Mouse (Mus musculus) midbrain, embryonic 14.5 days (tissue): ENCODE measurements at regions not wholly inside any gene's neighbourhood (a gene's known extent, or its start where the extent isn't known, plus 50 kb on each side); places are given as distances from the start of the nearest gene placed in this dataset.

Experiments
- ATAC-seq: fragments of 200-750 bp; cut with Nextera tagmentation; 2 replicates; pipeline ENCODE4 v1.8.0; 2017; ENCODE audit warnings: moderate number of reproducible peaks, moderate library complexity; ENCODE audit not compliant: low FRiP score, low TSS enrichment
- DNase-seq: peaks from one replicate; pipeline ENCODE4 v3.0.0-alpha.2; 2015
- H3K27ac ChIP-seq: fragments of 300-500 bp; sonication (generic); replicated peaks from 2 replicates; pipeline ENCODE4 v1.5.1; 2014; ENCODE audit warnings: mild to moderate bottlenecking, low read depth, low read length, moderate library complexity
- H3K27me3 ChIP-seq: fragments of 300-500 bp; sonication (generic); 2 replicates; pipeline ENCODE4 v1.6.1; 2014; ENCODE audit warnings: low read length, control low read depth, mixed read lengths; ENCODE audit not compliant: control insufficient read depth, insufficient read depth
- H3K36me3 ChIP-seq: fragments of 300-500 bp; sonication (generic); 2 replicates; pipeline ENCODE4 v1.6.1; 2014; ENCODE audit warnings: low read length, control low read depth; ENCODE audit not compliant: control insufficient read depth, insufficient read depth
- H3K4me1 ChIP-seq: fragments of 300-500 bp; sonication (generic); 2 replicates; pipeline ENCODE4 v1.6.1; 2014; ENCODE audit warnings: mild to moderate bottlenecking, antibody characterized with exemption, low read length, control low read depth; ENCODE audit not compliant: control insufficient read depth, insufficient read depth
- H3K4me2 ChIP-seq: fragments of 300-500 bp; sonication (generic); 2 replicates; pipeline ENCODE4 v1.6.1; 2014; ENCODE audit warnings: mild to moderate bottlenecking, low read length, moderate library complexity
- H3K4me3 ChIP-seq: fragments of 300-500 bp; sonication (generic); replicated peaks from 2 replicates; pipeline ENCODE4 v1.5.1; 2014; ENCODE audit warnings: low read depth, low read length
- H3K9ac ChIP-seq: fragments of 300-500 bp; sonication (generic); replicated peaks from 2 replicates; pipeline ENCODE4 v1.6.1; 2014; ENCODE audit warnings: mild to moderate bottlenecking, low read length, moderate library complexity
- H3K9me3 ChIP-seq: fragments of 300-500 bp; sonication (generic); 2 replicates; pipeline ENCODE4 v1.6.1; 2016; ENCODE audit warnings: low read length, control low read depth, mixed read lengths; ENCODE audit not compliant: control insufficient read depth
- WGBS: fragments of 180-500 bp; shearing (Covaris S2); extraction: QIAGEN DNeasy Blood & Tissue Kit; methylation state at CpG from one replicate; pipeline ENCODE4 v1.1.7; 2014; 5-methylcytosine and 5-hydroxymethylcytosine counted together

DNA sequence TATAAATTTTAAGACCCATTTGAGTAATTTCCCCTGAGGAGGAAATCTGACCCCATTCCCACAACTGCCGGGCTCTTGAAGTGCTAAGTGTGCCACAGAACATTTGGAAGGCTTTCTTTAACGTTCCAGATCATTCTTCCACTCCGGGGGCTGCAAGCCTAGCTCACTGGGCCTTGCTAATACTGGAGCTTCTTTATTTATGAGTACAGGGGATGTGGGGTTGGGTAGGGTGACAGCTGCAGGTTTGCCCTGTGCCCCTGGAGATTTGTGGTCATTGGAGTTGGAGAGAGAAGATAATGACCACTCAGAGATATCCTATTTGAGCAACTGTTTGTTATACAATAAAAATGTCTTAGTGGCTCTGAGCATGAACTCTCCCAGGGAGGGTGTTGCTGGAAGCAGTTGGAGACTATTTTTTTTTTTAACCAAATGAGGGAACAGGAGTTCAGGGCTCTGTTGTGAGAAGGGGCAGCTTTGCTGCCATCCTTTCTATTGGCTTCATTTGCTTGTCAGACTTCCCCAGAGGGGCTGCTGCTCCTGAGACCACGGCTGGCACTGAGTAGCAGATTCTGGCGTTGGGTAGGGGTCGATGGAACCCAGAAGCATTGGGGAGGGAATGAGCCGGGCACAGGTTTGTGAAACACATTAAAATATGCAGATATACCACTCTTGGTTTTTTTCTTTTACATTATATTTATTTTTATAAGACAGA lies 249.0 kb downstream of the Ttll7 start:
- Histone ChIP-seq H3K4me2 (no peak overlapping the region), H3K9me3 (no peaks in the 10 kb centered on the region), H3K4me3 (no peak overlapping the region), H3K27me3 (no peaks in the 10 kb centered on the region), H3K27ac (no peak overlapping the region), H3K36me3 (no peaks in the 10 kb centered on the region), H3K9ac (no peak overlapping the region), H3K4me1 (peaks cover 40% of the 10 kb centered on the region)
- DNase-seq (peak; percentile 37), ATAC-seq (no peak)
- 32% methylated on average over 7 of the region's 7 CpGs for WGBS

DNA sequence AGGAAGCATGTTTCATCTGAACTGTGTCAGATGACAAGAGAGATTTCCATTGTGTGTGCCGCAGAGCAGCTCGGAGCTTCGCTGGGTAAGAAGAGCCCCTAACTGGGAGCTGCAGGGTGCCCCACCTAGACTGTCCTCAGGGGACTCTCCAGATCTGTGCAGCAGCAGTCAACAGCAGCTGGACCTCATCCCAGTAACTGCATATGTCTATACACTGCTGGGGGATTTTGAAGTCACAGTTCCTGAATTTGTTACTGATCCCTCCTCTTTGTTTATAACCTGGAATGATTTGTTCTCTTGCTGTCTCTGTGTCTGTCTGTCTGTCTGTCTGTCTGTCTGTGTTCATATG lies 249.6 kb downstream of the Ttll7 start:
- Histone ChIP-seq H3K36me3 (no peaks in the 10 kb centered on the region), H3K9me3 (no peaks in the 10 kb centered on the region), H3K27ac (no peak overlapping the region), H3K4me2 (no peak overlapping the region), H3K9ac (no peak overlapping the region), H3K4me1 (peaks cover 40% of the 10 kb centered on the region), H3K27me3 (no peaks in the 10 kb centered on the region), H3K4me3 (no peak overlapping the region)
- ATAC-seq (no peak), DNase-seq (no peak)
- WGBS: 30% methylated on average over 3 of the region's 3 CpGs

DNA sequence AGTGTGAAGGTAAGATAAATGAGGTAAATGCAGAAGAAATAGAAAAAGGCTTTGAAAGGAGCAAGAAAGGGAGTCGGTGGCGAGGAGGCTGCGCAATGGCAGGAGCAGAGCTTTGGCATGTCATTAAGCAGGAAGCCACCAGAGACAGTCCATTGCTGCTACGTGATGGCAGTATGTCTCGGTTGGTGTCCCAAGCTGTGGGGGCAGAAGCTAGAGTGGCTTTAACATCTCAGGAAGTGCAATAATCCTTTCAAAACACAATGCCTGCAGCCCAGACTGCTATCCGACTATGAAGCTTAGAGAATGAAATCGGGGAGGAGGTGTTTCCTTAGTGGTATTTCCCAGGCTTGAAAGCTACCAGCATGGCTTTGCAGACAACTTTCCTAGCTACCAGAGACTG lies 251.3 kb downstream of the Ttll7 start:
- DNase-seq (peak; percentile 58), ATAC-seq (no peak)
- Histone ChIP-seq H3K9ac (no peak overlapping the region), H3K27ac (0 out of 2 replicates have a peak overlapping the region, but pooled peaks have one; percentile 49), H3K4me1 (peaks cover 32% of the 10 kb centered on the region), H3K36me3 (no peaks in the 10 kb centered on the region), H3K4me3 (no peak overlapping the region), H3K4me2 (peak overlapping the region; percentile 37), H3K9me3 (no peaks in the 10 kb centered on the region), H3K27me3 (no peaks in the 10 kb centered on the region)
- WGBS: 10% methylated on average over 7 of the region's 7 CpGs

DNA sequence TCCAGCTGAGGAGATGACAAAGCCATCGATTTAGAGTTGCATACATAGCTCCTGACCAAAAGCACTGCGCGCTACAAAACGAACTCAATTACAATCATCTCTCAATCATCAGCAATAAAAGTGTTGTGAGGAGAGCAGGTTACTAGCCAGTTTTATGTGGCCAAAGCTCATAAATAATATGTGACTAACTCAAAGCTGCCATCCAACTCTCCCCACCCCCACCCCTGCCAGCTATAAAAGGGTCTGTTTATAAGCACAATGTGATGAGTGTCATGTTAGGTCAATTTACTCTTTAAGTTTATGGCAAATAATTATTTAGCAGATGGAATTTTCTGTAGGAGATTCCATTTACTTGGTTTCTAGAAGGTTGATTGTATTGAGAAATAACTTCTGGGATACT lies 265.4 kb downstream of the Ttll7 start:
- H3K4me1 ChIP-seq: no peaks in the 10 kb centered on the region
- no peak overlapping the region for H3K9ac ChIP-seq
- H3K4me3 ChIP-seq: no peak overlapping the region
- no peaks in the 10 kb centered on the region for H3K9me3 ChIP-seq
- DNase-seq (no peak), ATAC-seq (no peak)
- no peaks in the 10 kb centered on the region for H3K36me3 ChIP-seq
- no peak overlapping the region for H3K4me2 ChIP-seq
- no peaks in the 10 kb centered on the region for H3K27me3 ChIP-seq
- 95% methylated on average over 4 of the region's 4 CpGs for WGBS
- H3K27ac ChIP-seq: no peak overlapping the region

DNA sequence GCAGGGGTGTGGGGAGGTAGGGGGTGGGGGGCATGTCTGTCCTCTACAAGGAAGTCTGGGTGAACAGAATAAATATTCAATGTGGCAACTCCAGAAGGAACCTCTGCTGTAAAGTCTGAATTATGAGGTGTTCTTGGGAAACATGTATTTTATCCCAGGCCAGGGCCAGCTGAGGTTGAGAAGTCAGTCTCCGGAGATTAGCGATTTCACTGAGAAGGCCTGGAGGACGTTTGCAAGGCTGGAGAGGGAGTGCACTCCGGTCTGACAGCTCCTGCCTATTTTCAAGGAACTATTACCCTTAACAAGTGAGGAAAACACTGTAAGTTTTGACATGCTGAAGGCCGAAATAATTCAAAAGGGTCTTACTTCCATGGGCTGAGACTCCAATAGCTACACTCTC lies 265.9 kb downstream of the Ttll7 start:
- Histone ChIP-seq H3K4me2 (no peak overlapping the region), H3K9me3 (no peaks in the 10 kb centered on the region), H3K27ac (no peak overlapping the region), H3K36me3 (no peaks in the 10 kb centered on the region), H3K27me3 (no peaks in the 10 kb centered on the region), H3K4me1 (no peaks in the 10 kb centered on the region), H3K4me3 (no peak overlapping the region), H3K9ac (no peak overlapping the region)
- WGBS: 84% methylated on average over 5 of the region's 5 CpGs
- ATAC-seq (no peak), DNase-seq (no peak)

DNA sequence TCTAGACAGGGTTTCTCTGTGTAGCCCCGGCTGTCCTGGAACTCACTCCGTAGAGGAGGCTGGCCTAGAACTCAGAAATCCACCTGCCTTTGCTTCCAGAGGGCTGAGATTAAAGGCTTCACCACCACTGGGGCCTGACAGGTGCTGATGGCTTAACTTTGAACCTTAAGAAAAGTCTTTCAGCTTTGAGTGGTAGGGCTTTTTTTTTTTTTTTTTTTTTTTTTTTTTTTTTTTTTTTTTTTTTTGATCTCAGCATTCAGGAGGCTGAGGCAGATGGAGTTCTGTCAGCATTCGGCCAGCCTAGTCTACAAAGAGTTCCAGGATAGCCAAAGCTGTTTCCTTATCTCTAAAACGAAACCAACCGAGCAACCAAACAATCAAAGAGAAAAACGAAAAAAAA lies 266.5 kb downstream of the Ttll7 start:
- no peaks in the 10 kb centered on the region for H3K4me1 ChIP-seq
- WGBS: 95% methylated on average over 6 of the region's 6 CpGs
- no peak overlapping the region for H3K4me2 ChIP-seq
- no peaks in the 10 kb centered on the region for H3K9me3 ChIP-seq
- ATAC-seq: no peak
- no peak overlapping the region for H3K9ac ChIP-seq
- H3K27ac ChIP-seq: no peak overlapping the region
- H3K36me3 ChIP-seq: no peaks in the 10 kb centered on the region
- no peaks in the 10 kb centered on the region for H3K27me3 ChIP-seq
- no peak for DNase-seq
- no peak overlapping the region for H3K4me3 ChIP-seq

DNA sequence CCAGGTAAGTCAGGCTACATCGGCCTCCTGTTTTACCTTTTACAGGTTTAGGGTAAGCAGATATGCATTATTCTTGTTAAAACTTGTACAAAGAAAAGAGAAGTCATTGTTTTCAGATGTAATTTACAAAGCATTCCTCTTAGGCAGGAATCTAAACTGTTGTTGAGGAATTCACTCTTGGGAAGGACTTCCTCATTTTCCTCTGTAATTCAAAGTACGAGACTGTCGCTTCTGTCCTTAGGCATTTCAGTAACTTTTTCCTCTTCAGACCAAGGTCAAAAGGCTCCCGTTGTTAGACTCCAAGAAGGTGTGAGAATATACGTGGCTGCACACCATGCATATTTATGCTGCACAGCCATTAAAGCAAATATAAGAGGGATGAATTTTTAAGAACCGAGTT lies 269.7 kb downstream of the Ttll7 start:
- Histone ChIP-seq H3K9ac (no peak overlapping the region), H3K4me2 (no peak overlapping the region), H3K27me3 (no peaks in the 10 kb centered on the region), H3K27ac (no peak overlapping the region), H3K9me3 (no peaks in the 10 kb centered on the region), H3K4me3 (no peak overlapping the region), H3K4me1 (no peaks in the 10 kb centered on the region), H3K36me3 (no peaks in the 10 kb centered on the region)
- DNase-seq (no peak), ATAC-seq (no peak)
- WGBS: 81% methylated on average over 6 of the region's 6 CpGs

DNA sequence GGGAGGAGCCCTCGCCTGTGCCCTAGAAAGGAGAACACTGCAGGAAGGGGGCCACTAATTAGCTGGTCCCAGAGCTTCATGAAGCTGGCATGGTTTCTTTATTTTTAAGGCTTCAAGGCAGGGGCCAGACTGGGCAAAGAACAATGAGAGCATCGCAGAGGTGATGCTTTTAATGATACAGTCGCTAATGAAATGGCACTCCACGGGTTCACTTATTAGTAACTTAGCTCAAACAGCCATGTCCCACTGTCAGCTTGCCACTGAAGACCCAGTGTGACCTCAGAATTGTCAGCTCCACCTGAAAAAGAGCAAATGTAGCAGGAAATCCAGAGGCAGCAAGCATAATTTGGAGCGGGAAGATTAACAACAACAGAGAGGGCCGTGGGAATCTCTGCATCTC lies 275.6 kb downstream of the Ttll7 start:
- Histone ChIP-seq H3K9me3 (no peaks in the 10 kb centered on the region), H3K36me3 (no peaks in the 10 kb centered on the region), H3K27ac (no peak overlapping the region), H3K27me3 (no peaks in the 10 kb centered on the region), H3K4me3 (no peak overlapping the region), H3K4me1 (0 out of 2 replicates have a peak, but pooled peaks cover under 1% of the 10 kb centered on the region), H3K4me2 (no peak overlapping the region), H3K9ac (no peak overlapping the region)
- ATAC-seq (no peak), DNase-seq (no peak)
- 82% methylated on average over 6 of the region's 6 CpGs for WGBS

DNA sequence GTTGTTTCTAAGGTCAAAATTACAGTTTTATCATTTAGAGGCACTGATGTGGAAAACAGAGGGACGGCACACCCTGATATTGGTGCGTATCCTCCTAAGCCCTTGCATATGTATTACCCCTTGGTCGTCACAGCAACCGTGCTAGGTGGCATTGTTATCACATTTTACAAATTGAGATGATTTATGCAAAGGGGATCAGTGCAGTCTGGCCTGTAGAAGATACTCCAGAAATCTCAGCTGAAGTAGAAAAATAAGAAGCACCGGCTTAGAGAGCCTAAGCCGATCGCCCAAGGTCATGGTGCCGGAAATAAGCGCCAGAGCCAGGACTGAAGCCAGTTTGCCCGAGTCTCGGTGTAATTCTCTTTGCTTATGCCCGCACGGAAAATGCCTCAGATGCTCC lies 280.7 kb downstream of the Ttll7 start:
- Histone ChIP-seq H3K4me2 (peak overlapping the region; percentile 5; the same call in 1 of the 2 replicates), H3K4me1 (peaks cover 8% of the 10 kb centered on the region), H3K36me3 (no peaks in the 10 kb centered on the region), H3K27ac (0 out of 2 replicates have a peak overlapping the region, but pooled peaks have one; percentile 23), H3K9ac (no peak overlapping the region), H3K9me3 (no peaks in the 10 kb centered on the region), H3K27me3 (no peaks in the 10 kb centered on the region), H3K4me3 (no peak overlapping the region)
- ATAC-seq: peak; percentile 67; the same call in 1 of the 2 replicates
- WGBS: 31% methylated on average over 13 of the region's 13 CpGs
- DNase-seq: peak; percentile 66
